Mouse (Mus musculus): Measurements from ENCODE around the gene Lrrc75a.
"Not testable (repeated sequence)": the region's sequence is repeated elsewhere in the genome, so short reads cannot be mapped to it uniquely, and the experiment has no call there.

Gene Lrrc75a

DNA sequence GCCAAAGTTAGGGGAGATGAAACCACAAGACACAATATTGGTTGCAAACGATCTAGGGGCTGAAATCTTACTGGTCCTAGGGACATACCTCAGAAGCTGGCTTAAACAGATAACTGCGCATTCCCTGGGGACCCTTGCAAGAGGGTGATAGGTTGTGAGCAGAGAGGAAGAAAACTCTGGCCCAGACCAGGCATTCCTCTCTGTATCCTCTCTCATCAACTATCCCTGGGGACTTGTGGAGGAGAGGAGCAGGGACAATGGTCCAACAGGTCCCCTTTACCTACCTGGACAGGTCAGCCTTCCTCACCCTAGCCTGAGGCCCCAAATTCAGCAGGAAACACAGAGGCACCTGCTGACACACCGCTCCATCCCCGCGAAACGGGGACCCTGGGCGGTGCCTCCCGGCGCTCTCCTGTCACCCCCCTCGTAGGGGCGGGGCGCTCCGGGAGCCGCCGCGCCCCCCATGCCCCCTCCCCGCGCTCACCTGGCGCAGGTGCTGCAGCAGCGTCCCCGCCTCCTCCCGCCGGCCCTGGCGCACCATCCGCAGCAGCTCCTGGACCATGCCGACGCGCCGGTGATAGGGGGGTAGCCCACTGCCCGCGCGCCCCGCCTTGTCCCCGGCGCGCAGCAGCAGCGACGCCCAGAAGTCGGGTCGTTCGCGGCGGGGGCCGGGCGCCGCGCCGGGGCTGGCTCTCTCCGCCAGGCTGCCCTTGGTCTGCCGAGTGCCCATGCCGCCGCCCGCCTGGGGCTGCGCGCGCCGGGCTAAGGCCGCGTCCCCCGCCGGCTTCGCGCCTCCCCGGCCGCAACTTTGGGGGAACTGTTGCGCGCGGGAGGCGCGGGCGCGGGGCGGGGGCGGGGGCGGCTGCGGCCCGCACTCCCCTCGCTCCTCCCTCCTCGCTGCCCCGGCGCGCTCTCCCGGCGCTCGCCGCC is at the start of gene Lrrc75a:
TSS of gene Lrrc75a (minus strand) at position 863 of the 930 bp plus-strand sequence.
- DNase-seq (ENCODE audit: low spot score): no peak

DNA sequence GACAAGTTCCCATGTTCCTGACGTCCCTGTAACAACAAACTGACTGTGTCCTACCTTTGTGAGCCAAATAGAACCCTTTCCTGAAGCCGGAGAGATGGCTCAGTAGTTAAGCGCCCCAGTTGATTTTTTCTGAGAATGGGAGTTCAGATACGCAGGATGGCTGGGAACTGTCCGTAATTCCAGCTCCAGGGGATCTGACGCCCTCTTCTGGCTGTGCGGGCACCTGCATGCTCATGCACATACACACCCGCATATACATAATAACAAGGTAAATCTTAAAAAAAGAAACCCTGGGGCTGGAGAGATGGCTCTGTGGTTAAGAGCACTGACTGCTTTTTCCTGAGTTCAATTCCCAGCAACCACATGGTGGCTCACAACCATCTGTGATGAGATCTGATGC is 46.8 kb upstream of the Lrrc75a start:
- no peak for DNase-seq (ENCODE audit: low spot score)

DNA sequence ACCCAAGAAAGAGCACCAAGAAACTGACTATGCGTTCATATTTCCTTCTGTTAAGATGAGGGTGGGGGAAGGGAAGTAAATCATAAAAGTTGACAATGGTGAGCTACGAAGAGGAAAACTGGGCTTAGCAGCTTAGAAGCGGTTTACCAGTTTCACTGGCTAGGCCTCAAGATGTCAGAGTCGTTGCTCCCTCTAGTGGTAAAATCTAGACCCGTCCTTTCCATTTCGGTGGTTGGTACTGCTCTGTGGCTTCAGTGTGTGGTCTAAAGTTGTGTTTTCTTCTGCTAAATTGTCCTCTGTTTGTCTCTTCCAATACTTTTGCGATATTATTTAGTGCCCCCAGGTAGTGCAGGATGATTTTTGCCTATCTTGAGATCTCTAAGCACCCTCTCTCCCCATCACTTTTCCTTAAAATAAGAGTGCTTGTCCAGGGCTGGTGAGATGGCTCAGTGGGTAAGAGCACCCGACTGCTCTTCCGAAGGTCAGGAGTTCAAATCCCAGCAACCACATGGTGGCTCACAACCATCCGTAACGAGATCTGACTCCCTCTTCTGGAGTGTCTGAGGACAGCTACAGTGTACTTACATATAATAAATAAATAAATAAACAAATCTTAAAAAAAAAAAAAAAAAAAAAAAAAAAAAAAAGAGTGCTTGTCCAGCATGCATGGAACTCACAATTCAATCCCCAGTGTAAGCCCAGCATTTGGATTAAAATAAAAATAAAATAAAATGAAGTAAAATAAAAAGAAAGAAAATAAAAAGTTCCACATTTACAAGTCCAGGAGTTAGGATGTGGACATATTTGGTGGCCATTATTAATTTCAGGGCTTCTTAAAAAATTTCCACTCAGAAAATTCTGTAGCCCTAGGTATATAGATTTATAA is 45.2 kb upstream of the Lrrc75a start:
- no peak for DNase-seq (ENCODE audit: low spot score)

DNA sequence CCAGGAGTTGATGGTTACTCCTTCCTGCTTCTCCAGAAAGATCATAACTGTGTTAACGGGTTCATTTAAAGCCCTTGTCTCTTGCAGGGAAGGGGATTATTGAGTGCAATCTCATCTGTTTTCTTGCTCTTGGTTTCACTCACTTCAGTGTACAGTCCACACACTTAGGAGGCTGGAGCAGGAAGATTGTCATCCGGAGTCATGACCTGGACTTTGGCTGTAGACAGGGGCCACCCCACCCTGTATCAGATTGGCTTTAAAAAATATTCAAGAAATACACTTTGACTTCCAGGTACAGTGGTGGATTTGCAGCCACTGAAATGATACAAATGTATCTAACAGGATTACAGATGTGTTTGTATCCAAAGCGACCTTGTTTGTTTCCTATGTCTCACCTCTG is 43.3 kb upstream of the Lrrc75a start:
- DNase-seq (ENCODE audit: low spot score): no peak

DNA sequence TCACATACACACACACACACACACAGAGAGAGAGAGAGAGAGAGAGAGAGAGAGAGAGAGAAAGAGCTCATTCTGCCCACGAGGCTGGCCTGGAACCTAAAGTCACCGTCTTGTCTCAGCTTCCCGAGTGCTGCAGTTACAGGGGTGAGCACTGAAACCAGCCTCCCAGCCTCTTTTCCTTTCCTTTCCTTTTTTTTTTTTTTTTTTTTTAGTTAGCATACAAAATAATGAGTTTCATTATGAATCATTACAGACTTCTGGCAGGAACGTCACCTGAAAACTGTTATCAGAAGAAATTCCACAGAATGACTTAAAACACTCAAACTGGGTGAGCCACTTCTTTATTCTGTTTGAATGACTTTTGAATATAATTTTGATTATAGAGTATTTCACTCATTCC is 31.6 kb upstream of the Lrrc75a start:
- no peak for DNase-seq (ENCODE audit: low spot score)

DNA sequence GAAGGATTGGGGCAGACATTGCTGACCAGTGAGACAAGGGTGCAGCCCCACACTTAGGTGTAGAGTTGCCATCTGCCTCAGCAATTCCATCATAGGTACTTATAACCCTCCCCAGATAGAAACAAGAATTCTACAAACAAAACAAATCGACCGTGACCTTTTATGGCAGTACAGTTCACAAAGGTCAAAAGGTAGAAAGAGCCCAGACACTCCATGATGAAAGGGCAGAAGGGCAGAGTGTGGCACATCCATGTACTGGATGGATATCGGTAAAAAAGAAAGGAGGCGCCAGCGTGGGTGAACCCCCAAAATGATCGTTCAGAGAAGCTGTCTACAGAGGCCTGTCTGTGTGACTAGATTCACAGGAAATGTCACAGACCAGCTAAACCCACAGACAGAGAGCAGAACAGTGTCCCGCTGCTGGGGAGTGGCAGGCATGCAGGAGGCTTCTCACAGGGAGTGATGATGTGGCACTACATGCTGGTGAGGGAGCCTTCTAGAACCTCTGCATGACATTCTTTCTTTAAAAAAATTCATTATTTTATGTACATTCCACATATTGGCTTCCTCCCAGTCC is 30.5 kb upstream of the Lrrc75a start:
- DNase-seq (ENCODE audit: low spot score): no peak

DNA sequence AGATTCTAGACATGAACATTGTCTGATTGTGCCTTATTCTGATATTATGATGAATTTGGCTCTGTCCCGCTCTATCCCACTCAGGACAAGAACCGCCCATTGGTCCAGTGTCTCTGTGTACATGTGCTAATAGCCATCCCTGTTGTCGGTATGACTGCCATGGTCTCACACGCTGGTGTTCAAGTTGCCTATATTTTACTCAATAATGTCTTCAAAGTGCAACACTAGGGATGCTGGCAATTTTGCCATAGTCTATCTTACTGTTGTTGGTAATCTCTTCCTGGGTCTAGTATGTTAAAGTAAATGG is 27.9 kb upstream of the Lrrc75a start:
- DNase-seq (ENCODE audit: low spot score): no peak

DNA sequence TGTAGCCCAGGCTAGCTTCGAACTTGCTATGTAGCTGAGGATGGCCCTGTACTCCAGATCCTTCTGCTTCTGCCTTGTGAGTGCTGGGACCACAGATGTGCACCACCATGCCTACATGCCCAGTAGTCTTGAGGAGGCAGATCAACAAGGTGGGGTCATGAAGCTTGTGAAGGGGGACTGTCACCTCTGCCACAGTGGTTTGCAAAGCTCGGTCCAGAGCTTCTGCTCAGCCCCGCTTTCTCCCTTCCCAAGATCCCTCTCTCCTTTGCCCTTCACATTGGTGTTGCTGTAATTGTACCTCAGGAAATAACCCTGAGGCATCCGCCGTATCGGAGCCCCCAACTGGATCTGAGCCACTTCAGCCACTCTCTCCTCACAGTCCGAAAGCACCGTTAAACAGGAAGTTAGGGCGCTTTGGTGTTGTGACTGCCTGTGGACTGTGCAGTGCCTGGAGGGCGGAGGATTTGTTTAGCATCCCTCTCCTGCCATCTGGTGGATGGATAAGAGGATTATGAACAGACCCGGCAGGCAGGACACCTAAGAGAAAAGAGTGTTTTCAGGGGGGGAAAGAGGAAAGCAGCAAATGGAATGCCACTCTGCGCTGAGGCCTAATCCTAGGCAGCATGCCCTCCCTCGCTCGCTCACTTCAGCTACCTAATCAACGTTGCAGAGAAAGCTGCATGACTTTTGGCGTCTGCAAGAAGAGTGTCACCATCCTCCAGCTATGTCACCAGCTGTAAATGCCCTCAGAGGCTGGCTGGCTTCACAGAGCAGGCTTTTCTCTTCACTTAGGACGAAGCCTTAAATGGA is 27.4 kb upstream of the Lrrc75a start:
- peak; percentile 41 for DNase-seq (ENCODE audit: low spot score)

DNA sequence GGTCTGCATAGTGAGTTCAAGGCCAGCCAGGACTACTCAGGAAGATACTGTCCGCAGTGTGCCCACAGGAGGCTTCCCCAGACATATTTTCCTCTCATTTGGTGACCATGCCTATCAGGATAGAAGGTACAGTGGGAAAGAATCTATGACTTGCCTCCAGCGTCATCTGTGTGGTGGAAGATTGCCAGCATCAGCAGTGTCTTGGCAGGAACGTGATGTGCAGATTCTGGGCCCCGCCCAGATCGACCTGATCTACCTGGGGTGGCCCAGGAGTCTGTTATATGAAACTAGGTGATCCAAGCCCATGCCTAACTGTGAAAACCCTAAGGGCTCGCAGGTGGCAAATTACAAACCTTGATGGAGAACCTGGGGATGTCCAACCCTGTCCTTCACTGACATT is 21.7 kb upstream of the Lrrc75a start:
- DNase-seq (ENCODE audit: low spot score): no peak

DNA sequence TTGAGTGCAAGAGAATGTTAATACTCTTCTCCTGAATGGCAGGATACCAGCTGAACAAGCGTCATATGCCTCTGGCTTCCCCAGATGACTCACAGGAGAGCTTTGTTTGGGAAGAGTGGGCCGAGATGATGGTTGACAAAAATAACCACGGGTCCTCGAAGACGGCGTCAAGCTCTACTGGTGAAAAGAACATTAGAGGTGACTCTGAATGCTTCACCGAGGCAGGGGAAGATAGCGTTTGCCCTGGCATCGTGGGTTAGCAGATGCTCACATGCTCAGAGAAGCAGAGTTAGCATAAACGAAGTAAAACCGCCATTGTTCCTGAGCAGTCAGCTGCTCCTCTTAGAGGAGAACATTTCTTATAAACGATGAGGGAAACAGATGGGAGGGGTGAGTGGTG is 21.1 kb upstream of the Lrrc75a start:
- no peak for DNase-seq (ENCODE audit: low spot score)

DNA sequence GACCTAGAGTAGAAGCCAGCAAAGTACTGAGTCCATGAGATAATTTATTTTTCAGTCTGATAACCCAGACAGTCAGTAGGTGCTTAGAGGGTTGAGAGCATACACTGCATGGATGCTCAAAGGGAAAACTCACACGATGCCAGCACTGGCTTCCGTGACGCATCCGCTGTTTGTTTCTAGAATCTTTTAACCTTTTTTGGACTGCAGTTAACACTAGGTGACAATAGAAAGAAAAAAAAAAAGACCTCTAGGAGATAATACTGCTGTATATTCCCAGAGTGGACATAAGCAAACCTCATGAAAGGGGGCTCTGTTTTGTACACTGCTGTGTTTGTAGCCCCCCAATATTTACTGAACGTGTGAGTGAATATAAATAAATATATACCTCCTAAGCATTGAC is 20.7 kb upstream of the Lrrc75a start:
- DNase-seq (ENCODE audit: low spot score): no peak

DNA sequence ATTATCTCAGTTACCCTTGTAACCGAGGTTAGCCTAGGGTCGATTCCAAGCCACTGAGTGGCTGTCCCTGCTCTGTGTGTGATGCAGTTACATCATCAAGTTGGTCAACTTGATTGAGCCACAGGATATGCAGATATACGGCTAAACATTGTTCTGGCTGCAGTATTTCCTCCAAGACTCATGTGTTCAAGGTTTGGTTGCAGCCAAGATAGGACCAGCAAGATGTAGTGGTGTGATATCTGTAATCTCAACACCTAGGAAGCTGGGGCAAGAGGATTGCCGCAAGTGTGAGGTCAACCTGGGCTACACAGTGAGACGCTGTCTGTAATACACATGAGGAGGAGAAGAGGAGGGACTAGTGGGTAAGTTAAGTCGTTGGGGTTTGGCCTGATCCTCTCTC is 15.9 kb upstream of the Lrrc75a start:
- DNase-seq (ENCODE audit: low spot score): no peak

DNA sequence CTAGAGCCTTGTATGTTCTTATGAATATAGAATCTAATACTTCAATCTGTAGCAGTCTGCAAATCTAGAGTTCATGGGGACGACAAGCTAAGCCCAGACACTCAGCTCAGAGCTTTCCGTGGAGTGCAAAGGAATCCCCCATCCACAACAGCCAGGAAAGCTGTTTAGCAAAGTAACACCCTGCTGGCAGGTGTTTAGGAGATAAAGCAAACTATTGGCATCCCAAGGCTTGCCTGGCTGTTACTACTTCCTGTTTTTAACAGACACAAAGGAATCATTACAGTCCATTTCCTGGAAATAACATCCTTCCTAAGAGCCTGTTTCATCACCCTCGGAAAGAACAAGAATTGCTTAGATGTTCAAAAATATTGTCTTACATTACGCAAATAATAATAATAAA is 12.6 kb upstream of the Lrrc75a start:
- DNase-seq (ENCODE audit: low spot score): no peak

DNA sequence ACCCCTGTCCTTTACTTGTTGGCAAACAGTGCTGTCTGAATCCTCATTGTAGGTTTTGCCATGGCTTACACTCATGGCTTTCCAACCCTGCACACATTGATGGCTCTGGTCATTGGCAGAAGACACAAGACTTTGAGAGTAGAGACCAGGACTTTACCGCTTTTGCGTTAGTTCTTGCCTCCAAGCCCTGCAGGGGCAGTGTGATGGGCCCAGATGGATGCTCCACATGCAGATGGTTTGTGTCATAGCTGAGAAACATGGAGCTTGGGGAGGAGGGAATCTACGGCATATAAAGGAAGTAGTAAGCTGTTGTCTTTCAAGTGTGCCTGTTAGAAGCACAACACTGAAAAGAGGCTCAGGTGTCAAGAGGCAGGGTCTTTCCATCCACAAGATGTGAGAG is 3.8 kb upstream of the Lrrc75a start:
- no peak for DNase-seq (ENCODE audit: low spot score)

DNA sequence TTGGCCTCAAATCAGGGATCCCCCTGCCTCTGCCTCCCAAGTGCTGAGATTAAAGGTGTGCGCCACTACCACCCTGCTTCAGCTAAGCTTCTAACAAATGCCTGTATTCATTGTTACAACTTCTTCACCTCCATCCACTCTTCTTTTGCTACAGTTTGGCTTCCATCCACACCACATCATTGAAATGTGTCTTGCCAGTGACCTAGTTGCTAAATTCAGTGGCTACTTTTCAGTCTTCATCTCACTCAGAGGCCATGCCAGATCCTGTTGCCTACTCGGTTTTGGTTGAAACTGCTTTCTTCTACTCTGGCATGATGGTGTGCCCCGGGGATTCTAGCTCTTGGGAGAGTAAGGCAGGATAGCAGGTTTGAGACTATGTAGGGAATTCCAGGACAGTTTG is 3.2 kb upstream of the Lrrc75a start:
- no peak for DNase-seq (ENCODE audit: low spot score)

DNA sequence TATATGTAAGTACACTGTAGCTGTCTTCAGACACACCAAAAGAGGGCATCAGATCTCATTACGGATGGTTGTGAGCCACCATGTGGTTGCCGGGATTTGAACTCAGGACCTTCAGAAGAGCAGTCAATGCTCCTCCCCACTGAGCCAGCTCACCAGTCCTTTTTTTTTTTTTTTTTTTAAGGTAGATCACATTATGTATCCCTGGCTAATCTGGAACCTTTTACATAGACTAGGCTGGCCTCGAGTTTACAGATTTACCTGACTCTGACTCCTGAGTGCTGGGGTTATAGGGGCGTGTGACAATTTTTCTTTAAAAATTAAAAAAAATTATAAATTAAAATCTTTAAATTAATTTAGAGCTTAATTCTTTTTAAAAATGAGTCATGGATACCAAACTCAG is 1.5 kb upstream of the Lrrc75a start:
- not testable (repeated sequence) for DNase-seq (ENCODE audit: low spot score)

DNA sequence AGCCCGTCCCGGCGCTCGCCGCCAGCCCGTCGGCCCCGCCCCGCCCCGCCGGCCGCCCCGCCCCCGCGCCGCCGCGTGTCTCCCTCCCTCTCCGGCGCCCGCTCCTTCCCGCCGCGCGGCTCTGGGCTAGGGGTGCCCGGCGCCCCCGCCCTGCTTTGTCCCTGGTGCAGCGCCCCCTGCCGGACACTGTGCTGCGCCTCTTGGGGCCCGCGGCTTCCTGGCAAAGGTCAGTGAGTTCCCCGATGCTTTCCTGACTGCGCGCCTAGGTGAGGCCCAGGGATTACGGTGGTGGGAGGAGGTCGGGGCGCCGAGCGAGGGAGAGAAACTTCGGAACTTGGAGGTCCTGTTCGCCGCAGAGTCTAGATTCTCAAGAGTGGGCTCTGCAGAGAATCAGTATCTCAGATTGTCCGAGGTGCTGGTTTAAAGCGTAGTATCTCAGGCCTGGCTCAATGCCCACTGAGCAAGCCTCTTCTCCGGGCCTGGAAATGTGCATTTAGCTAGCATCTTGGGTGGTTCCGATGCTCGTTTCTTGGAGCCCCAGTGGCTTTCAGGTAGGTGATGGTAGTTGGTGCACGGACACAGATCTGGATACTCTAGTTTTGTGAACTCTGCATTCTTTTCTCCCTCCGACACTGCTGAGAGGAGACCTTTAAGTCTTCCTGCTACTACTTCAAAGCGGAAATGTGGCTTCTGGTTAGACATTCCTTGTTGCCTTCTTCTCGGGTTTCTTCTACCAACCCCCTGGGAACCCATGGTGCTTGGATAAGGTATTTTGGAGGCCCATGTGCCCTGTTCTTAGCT is 468 bp upstream of the Lrrc75a start, which contains the start of gene Mmgt2:
TSS of gene Mmgt2 (plus strand) at position 74 of the 801 bp plus-strand sequence.
- peak; percentile 97 for DNase-seq (ENCODE audit: low spot score)

DNA sequence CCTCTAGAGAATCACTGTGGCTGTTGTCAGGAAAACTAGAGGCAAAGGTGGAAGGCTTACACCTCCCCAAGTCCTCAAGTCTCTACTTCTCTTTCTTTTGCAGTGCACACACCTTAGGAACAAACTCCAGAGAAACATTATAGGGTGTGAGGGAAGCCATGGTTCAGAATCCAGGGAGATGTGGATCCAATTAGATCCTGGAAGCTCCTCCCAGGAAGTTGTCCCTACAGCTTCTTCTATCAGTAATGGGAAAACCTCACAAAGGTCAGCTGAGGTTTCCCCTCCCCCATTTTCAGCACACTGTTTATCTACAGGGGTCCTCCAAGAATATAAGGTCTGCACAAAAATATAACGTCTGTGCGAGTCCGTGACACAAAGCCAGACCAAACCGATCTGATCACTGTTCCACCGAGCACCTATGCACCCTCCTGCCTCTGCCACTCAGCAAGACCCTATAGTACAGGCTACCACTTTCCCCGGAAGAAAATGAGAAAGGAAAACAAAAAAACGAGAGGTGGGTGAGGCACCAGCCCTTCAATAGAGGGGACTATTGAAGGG is 1.3 kb downstream of the Lrrc75a start:
- DNase-seq (ENCODE audit: low spot score): no peak

DNA sequence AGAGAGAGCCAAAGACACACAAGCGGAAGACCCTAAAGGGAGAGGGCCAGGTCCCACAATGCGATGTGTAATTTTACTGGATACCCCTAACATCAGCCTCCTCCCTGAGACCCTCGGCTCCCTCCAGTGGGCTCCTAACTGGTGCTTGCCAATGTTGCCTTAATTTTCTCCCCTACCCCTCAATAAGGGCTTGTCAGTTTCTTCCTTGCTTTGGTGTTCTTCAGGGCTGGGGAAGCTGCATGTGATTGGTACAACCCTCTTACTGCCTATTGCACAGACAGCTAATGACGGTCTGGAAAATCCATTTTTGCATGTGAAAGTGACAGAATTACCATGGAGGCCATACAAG is 1.9 kb downstream of the Lrrc75a start:
- no peak for DNase-seq (ENCODE audit: low spot score)

DNA sequence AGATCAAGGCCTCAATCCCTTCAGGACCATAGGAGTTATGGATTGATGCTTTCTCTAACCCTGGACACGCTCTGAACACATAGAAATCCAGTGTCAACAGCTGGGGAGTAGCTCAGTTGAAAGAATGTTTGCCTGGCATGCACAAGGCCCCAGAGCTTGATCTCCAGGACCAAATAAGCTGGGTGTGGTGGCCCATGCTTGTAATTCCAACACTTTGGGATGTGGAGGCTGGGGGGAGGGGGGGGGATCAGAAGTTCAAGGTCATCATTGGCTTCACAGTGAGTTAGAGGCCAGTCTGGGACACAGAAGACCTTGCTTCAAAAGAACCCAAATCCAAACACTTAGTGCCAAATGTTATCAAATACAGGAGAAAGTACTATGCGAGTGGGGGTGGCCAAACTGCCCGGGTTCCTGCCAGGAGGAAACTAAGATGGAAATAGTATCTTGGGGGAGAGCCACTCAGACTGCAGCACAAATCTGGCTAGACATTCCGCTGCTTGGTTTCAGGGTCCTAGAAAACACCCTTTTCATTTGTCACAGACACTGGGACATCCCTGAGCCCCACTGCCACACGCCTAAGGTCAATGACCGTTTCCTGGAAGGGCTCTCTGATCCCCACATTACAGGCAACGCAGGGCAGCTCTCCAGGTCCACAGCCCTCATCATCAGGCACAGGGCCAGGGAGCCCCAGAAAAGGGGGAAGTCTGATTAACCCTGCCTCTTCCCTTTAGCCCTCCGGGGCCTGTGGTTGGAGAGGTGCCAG is 2.4 kb downstream of the Lrrc75a start:
- DNase-seq (ENCODE audit: low spot score): peak; percentile 44

All from ovary, postnatal 36 days (tissue).